Mouse (Mus musculus): ENCODE measurements at regions not wholly inside any gene's neighbourhood (a gene's known extent, or its start where the extent isn't known, plus 50 kb on each side); places are given as distances from the start of the nearest gene placed in this dataset.
"Not testable (repeated sequence)": the region's sequence is repeated elsewhere in the genome, so short reads cannot be mapped to it uniquely, and the experiment has no call there.

DNA sequence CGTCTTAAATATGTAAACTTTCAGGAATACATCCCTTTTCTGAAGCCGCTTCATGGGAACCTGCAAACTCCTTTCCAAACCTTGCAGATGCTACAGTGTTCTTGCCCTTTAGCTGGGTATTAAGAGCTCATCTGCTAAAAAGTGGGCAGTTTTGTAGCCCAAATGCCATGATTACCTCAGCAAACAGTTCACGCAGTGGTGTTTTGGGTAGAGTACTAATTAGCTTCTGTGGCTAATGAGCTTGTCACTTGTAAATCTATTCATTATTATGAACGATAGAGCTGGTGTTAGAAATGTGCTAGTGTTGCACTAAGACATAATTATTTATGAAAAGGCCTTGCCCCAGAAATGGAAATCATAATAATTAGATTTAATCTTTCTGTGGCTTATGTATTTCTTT is 506.1 kb upstream of the Ccng1 start:
- H3K4me1 ChIP-seq (replicated peaks), result no peaks in the 10 kb centered on the region
- H3K36me3 ChIP-seq, result no peaks in the 10 kb centered on the region
- no peak overlapping the region for H3K4me2 ChIP-seq (replicated peaks)
- ATAC-seq, result no peak
- no peak overlapping the region for H3K4me3 ChIP-seq (replicated peaks)
- no peak overlapping the region for H3K27ac ChIP-seq
- H3K9ac ChIP-seq, result no peak overlapping the region
- 82% methylated on average over 4 of the region's 4 CpGs for WGBS
- no peaks in the 10 kb centered on the region for H3K27me3 ChIP-seq (replicated peaks)
- H3K9me3 ChIP-seq, result no peaks in the 10 kb centered on the region

DNA sequence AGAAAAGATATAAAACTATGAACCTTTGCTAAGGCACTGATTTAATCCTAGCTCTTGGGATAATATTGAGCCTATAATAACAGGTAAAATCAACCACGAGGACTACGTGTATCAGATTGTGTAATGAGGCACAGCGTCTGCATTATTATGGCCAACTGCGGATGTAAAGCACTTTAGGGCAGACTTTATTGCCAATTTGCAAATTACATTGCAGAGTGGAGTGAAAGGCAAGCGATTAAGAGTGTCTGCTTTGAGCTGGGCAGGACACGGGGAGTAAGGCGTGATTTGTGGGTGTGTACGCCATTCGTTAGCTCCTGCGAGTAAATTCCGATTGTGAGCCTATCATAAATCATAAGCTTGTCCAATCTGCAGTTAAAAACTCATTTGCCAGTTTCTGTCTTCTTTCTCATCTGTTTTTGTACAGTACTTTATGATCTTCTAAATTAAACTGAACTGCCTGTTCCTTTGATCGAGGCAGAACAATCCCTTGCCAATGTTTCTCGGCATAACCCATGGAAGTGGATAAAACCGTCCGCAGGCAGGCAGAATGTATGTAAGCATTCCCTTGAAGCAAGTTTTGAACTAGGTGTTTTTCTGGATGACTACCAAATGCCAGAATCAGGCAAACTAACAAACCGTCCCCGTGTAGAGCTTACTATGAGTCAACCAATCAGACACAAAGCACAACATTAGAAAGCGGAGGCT is 505.0 kb upstream of the Ccng1 start:
- Histone ChIP-seq H3K9me3 (no peaks in the 10 kb centered on the region), H3K4me3 (replicated peaks) (no peak overlapping the region), H3K4me2 (replicated peaks) (no peak overlapping the region), H3K36me3 (no peaks in the 10 kb centered on the region), H3K9ac (no peak overlapping the region), H3K27me3 (replicated peaks) (no peaks in the 10 kb centered on the region), H3K4me1 (replicated peaks) (no peaks in the 10 kb centered on the region), H3K27ac (no peak overlapping the region)
- ATAC-seq, result peak; percentile 49; the same call in 1 of the 2 replicates
- 72% methylated on average over 18 of the region's 18 CpGs for WGBS

DNA sequence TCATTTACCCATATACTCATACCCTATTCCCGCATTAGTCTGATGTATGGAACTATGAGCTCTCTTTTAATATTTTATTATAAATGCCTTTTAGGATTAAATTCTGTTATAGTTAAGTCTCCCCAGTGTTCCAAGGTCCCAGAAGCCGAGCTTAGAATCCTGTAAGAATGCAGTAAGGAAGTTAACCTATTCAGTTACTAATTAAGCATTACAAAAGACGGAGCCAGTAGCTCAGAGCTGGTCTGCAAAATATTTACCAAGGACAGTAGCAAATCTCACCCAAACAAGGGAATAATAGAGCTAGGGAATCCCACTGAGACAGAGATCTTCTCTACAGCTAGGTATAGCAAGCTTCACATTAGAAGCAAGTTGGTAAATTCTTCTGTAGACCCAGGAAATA is 459.4 kb upstream of the Ccng1 start:
- not testable (repeated sequence) for H3K9ac ChIP-seq; H3K4me3 ChIP-seq (replicated peaks); H3K27ac ChIP-seq; ATAC-seq; H3K9me3 ChIP-seq; H3K27me3 ChIP-seq (replicated peaks); H3K4me1 ChIP-seq (replicated peaks); H3K4me2 ChIP-seq (replicated peaks); H3K36me3 ChIP-seq
- WGBS, result 48% methylated on average over 3 of the region's 3 CpGs

DNA sequence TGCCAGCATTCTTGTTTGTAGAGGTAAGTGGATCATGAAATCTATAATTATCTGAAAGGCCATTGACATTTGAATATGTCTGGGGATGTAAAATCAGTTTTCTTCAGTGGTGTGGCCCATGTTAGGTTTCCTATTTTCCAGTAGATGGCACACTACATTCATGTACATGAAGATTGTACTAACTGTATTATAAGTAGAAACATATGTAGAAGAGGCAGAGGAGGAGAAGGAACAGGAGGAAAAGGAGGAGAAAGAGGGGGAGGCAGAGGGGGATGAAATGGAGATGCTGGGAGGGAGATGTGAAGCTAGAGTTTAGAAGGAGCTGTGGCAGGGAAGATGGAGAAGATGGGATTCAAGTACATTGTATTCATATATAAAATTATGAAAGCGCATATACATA is 447.1 kb upstream of the Ccng1 start:
- ATAC-seq, result no peak
- Histone ChIP-seq H3K9me3 (no peaks in the 10 kb centered on the region), H3K27ac (no peak overlapping the region), H3K36me3 (no peaks in the 10 kb centered on the region), H3K4me3 (replicated peaks) (no peak overlapping the region), H3K9ac (no peak overlapping the region), H3K27me3 (replicated peaks) (no peaks in the 10 kb centered on the region), H3K4me1 (replicated peaks) (no peaks in the 10 kb centered on the region), H3K4me2 (replicated peaks) (no peak overlapping the region)
- 100% methylated on average over 1 of the region's 1 CpGs for WGBS

DNA sequence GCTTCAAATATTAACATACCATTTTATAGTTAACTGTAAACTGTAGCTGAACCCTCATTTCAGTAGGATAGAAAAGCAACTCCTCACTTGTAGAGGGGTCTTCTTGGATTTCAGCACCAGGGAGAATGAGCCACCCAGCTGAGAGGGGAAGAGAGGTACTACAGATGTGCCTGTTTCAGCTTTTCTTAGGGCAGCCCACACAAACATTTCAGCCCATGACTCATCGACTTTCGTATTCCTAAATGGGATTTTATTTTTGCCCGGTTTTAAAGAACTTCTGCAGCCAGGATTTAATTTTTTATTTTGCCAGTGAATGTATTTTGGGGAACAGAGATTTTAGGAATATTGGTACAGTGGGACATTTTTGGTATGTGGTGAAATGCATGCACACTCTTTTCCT is 438.9 kb upstream of the Ccng1 start:
- Histone ChIP-seq H3K4me2 (replicated peaks) (no peak overlapping the region), H3K9me3 (no peaks in the 10 kb centered on the region), H3K36me3 (no peaks in the 10 kb centered on the region), H3K27ac (no peak overlapping the region), H3K27me3 (replicated peaks) (no peaks in the 10 kb centered on the region), H3K9ac (no peak overlapping the region), H3K4me1 (replicated peaks) (no peaks in the 10 kb centered on the region), H3K4me3 (replicated peaks) (no peak overlapping the region)
- 76% methylated on average over 3 of the region's 3 CpGs for WGBS
- no peak for ATAC-seq

DNA sequence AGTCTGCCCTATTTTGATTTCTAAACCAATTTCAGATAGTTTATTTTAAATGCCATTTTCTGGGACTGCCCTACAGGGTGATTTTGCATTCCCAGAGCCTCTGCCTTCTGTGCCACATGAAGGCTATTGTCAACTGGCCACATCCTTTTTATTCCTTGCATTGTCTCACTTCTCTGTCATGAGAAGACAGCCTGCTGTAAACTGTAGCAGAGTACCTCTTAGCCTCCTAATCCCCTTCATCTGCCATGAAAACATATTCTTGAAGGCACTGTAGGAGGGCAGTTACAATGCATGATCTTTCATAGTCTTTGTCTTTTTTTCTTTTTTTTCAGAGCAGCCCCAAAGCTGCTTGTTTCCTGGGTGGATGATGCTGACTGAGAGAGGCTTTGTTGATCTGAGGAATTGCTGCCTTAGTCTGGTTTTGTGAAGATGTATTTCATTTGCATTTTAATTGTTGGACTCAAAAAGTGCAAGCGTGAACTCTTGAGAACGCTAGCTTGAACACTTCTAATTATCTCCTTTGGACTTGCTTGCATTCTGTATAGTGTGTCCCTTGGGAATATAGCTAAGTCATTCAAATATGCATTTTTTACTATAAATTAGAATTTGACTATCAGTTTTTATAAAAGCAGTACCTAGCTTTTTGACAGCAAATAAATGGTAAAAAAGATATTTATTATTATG is 405.5 kb upstream of the Ccng1 start:
- no peak overlapping the region for H3K27ac ChIP-seq
- H3K4me1 ChIP-seq (replicated peaks), result no peaks in the 10 kb centered on the region
- no peaks in the 10 kb centered on the region for H3K36me3 ChIP-seq
- ATAC-seq, result no peak
- no peak overlapping the region for H3K9ac ChIP-seq
- 78% methylated on average over 2 of the region's 2 CpGs for WGBS
- no peaks in the 10 kb centered on the region for H3K27me3 ChIP-seq (replicated peaks)
- H3K9me3 ChIP-seq, result no peaks in the 10 kb centered on the region
- H3K4me3 ChIP-seq (replicated peaks), result no peak overlapping the region
- H3K4me2 ChIP-seq (replicated peaks), result no peak overlapping the region

DNA sequence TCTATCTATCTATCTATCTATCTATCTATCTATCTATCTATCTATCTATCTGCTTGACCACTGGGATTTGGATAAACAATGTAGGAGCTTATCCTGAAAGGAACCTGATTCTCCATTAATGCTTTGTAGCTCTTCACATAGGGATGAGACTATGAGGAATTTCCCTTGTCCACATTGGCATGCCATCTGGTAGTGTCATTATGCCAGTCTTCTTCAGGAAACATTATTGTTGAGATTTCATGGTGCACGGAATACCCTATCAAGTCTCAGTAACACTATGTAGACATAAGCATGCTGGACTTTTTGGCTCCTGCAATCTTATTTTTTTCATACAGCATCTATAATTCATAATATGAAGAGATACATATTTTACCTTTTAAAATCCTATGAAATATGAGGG is 404.8 kb upstream of the Ccng1 start:
- Histone ChIP-seq H3K4me3 (replicated peaks) (no peak overlapping the region), H3K9me3 (no peaks in the 10 kb centered on the region), H3K4me2 (replicated peaks) (no peak overlapping the region), H3K27ac (no peak overlapping the region), H3K27me3 (replicated peaks) (no peaks in the 10 kb centered on the region), H3K9ac (no peak overlapping the region), H3K36me3 (no peaks in the 10 kb centered on the region), H3K4me1 (replicated peaks) (no peaks in the 10 kb centered on the region)
- WGBS, result 100% methylated on average over 1 of the region's 1 CpGs
- ATAC-seq, result no peak

DNA sequence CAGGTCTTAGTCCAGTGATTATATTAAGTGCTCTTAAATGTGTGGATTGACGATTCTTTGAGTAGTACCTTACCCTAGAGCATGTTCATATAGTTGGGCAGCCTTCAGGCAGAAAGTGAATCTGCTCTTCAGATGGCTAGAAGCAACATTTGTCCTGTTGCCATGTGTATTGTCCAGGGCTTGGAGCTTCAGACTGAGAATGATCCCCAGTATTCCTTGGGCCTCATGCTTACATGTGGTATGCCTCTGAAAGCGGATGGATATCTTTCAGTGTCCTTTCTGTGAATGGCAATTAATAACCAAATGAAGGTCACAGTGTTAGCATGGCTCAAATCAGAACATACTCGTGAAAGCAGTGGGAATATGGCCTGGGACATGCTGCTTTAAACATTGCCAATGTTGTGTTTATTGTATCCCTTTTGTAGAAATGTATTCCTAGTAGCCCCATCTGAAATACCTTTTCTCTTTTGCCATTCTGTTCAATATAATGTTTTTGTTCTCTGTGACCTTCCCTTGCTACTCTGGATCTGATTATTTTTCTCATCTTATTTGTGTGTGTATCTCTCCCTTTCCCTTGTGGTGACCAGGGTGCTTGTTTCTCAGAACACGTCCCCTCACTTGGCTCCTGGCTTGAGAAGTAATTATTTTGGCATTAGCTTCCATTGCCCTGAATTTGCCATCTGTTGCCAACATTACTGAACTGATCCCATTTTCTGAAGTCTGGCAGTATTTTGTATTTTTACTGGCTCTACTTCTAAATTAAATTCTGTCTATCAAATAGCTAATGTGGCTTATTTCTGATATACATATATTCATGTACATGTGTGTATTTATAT is 403.9 kb upstream of the Ccng1 start:
- no peaks in the 10 kb centered on the region for H3K36me3 ChIP-seq
- H3K4me2 ChIP-seq (replicated peaks), result no peak overlapping the region
- no peak overlapping the region for H3K27ac ChIP-seq
- H3K9me3 ChIP-seq, result no peaks in the 10 kb centered on the region
- no peak overlapping the region for H3K4me3 ChIP-seq (replicated peaks)
- no peak overlapping the region for H3K9ac ChIP-seq
- H3K27me3 ChIP-seq (replicated peaks), result no peaks in the 10 kb centered on the region
- 79% methylated on average over 4 of the region's 4 CpGs for WGBS
- H3K4me1 ChIP-seq (replicated peaks), result no peaks in the 10 kb centered on the region
- ATAC-seq, result no peak

DNA sequence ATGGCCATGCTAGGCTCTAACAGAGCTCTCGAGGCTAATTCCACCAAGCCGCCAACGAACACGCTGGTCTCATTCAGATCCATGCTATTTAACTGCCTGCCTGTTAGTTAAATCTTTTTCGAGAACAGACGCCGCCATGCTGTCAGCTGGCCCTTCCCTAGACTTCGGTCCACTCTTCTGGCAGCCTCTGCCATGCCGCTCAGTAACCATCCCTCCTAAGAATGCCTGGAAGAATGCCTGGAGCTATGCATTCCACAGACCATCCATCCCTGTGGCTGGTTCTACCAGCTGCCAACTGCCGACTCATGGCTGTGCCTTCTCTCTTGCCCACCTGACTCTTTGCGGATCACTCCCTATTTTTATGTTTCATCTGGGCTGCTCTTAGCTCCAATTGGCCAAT is 402.2 kb upstream of the Ccng1 start:
- ATAC-seq, result no peak
- 95% methylated on average over 11 of the region's 11 CpGs for WGBS
- no peaks in the 10 kb centered on the region for H3K36me3 ChIP-seq
- no peak overlapping the region for H3K27ac ChIP-seq
- no peak overlapping the region for H3K4me3 ChIP-seq (replicated peaks)
- H3K9me3 ChIP-seq, result no peaks in the 10 kb centered on the region
- no peaks in the 10 kb centered on the region for H3K27me3 ChIP-seq (replicated peaks)
- no peaks in the 10 kb centered on the region for H3K4me1 ChIP-seq (replicated peaks)
- H3K4me2 ChIP-seq (replicated peaks), result no peak overlapping the region
- H3K9ac ChIP-seq, result no peak overlapping the region

Data from intestine, embryonic 15.5 days (tissue).